Mouse (Mus musculus) kidney, adult 2 months (tissue): ENCODE data around the gene Stambp. TPM values are rescaled to one million over a fixed set of nuclear protein-coding genes. Genes with fewer than 3 reads are reported as not detected.

Experiments
- DNase-seq: peaks from one replicate; pipeline ENCODE4 v3.0.0; 2021
- H3K27ac ChIP-seq: fragments of 200-500 bp; 2 replicates; pipeline ENCODE4 v1.5.1; 2012; ENCODE audit warnings: low read depth, low read length, control low read depth, inconsistent platforms; ENCODE audit not compliant: insufficient read depth
- H3K27me3 ChIP-seq: fragments of 200-500 bp; replicated peaks from 2 replicates; pipeline ENCODE4 v1.6.1; 2012; ENCODE audit warnings: mild to moderate bottlenecking, moderate library complexity, low read length, inconsistent platforms; ENCODE audit not compliant: control insufficient read depth, insufficient read depth
- H3K36me3 ChIP-seq: fragments of 200-500 bp; 2 replicates; pipeline ENCODE4 v1.6.1; 2012; ENCODE audit warnings: mild to moderate bottlenecking, moderate library complexity, low read length, inconsistent platforms; ENCODE audit not compliant: control insufficient read depth, insufficient read depth
- H3K4me1 ChIP-seq: fragments of 200-500 bp; 2 replicates; pipeline ENCODE4 v1.6.1; 2011; ENCODE audit warnings: low read length; ENCODE audit not compliant: control insufficient read depth, insufficient read depth
- H3K4me3 ChIP-seq: fragments of 200-500 bp; 2 replicates; pipeline ENCODE4 v1.5.1; 2011; ENCODE audit warnings: mild to moderate bottlenecking, low read depth, low read length, control low read depth; ENCODE audit not compliant: insufficient read depth
- CTCF ChIP-seq: fragments of 200-500 bp; conservative IDR thresholded peaks from 2 replicates; pipeline ENCODE4 v1.5.1; 2011; ENCODE audit warnings: low read depth, mild to moderate bottlenecking, control low read depth, low read length, moderate library complexity, mixed read lengths; ENCODE audit not compliant: insufficient read depth, insufficient read length
- POLR2A ChIP-seq: fragments of 200-500 bp; IDR thresholded peaks from one replicate; pipeline ENCODE4 v1.6.1; 2011; ENCODE audit warnings: low read depth, low read length, control low read depth
- WGBS: fragments of 180-500 bp; shearing (Covaris S2); methylation state at CpG from one replicate; pipeline ENCODE4 v1.1.7; 2018; 5-methylcytosine and 5-hydroxymethylcytosine counted together
- polyA plus RNA-seq: library from polyadenylated mRNA; depleted of rRNA; stranded (reverse); fragments of >200 nt; gene quantifications from 2 replicates; pipeline ENCODE4 v1.2.3, GENCODE M21; 2012

Gene Stambp
- polyA plus RNA-seq, 1 experiment, result 13.9 TPM

- Histone ChIP-seq H3K27me3 (no peaks in the 10 kb centered on the region), H3K27ac (no peak overlapping the region), H3K4me1 (peaks cover 6% of the 10 kb centered on the region; the same call in 1 of the 2 replicates), H3K4me3 (no peak overlapping the region), H3K36me3 (no peaks in the 10 kb centered on the region)
- DNase-seq, result peak; percentile 10
- WGBS, result 55% methylated on average over 2 of the region's 2 CpGs
- TF ChIP-seq POLR2A (no peak), CTCF (peak; percentile 46; the same call in 1 of the 2 replicates)
Observed at GRCm38 (mm10) chr6:83510210-83510609, 62.3 kb downstream of the Stambp start.

- 34% methylated on average over 8 of the region's 8 CpGs for WGBS
- TF ChIP-seq POLR2A (no peak), CTCF (no peak)
- Histone ChIP-seq H3K4me1 (peaks cover 6% of the 10 kb centered on the region; the same call in 1 of the 2 replicates), H3K36me3 (no peaks in the 10 kb centered on the region), H3K4me3 (no peak overlapping the region), H3K27ac (no peak overlapping the region), H3K27me3 (no peaks in the 10 kb centered on the region)
- peak; percentile 8 for DNase-seq
Observed at GRCm38 (mm10) chr6:83509442-83509841, 63.1 kb downstream of the Stambp start.

- TF ChIP-seq CTCF (no peak), POLR2A (no peak)
- Histone ChIP-seq H3K36me3 (no peaks in the 10 kb centered on the region), H3K4me1 (peaks cover 14% of the 10 kb centered on the region), H3K27me3 (no peaks in the 10 kb centered on the region), H3K27ac (peak overlapping the region; percentile 73), H3K4me3 (peak overlapping the region; percentile 27)
- 13% methylated on average over 6 of the region's 6 CpGs for WGBS
- DNase-seq, result no peak
Observed at GRCm38 (mm10) chr6:83507168-83507546, 65.4 kb downstream of the Stambp start.

- peak within 1 kb of the TSS; percentile 90 for H3K27ac ChIP-seq
- TF ChIP-seq CTCF (no peak), POLR2A (peak; percentile 48)
- H3K36me3 ChIP-seq, result no peaks in the 10 kb centered on the region
- DNase-seq, result peak; percentile 98
- WGBS, result under 1% methylated on average over 54 of the region's 54 CpGs
- peaks cover 19% of the 10 kb centered on the region for H3K4me1 ChIP-seq
- no peaks in the 10 kb centered on the region for H3K27me3 ChIP-seq
- peak within 1 kb of the TSS; percentile 84 for H3K4me3 ChIP-seq
Observed at GRCm38 (mm10) chr6:83506258-83507167, 66.0 kb downstream of the Stambp start, which contains the start of gene Dguok. Gene Dguok, minus strand, starts transcription at chr6:83506969.

- H3K27me3 ChIP-seq, result no peaks in the 10 kb centered on the region
- no peak overlapping the region for H3K27ac ChIP-seq
- TF ChIP-seq CTCF, result no peak
- TF ChIP-seq POLR2A, result no peak
- DNase-seq, result no peak
- 84% methylated on average over 4 of the region's 4 CpGs for WGBS
- no peak overlapping the region for H3K4me3 ChIP-seq
- H3K4me1 ChIP-seq, result peaks cover 23% of the 10 kb centered on the region
- no peaks in the 10 kb centered on the region for H3K36me3 ChIP-seq
Observed at GRCm38 (mm10) chr6:83505554-83505953, 67.0 kb downstream of the Stambp start.

- H3K4me1 ChIP-seq, result peaks cover 23% of the 10 kb centered on the region
- 62% methylated on average over 3 of the region's 3 CpGs for WGBS
- TF ChIP-seq POLR2A (no peak), CTCF (no peak)
- H3K27me3 ChIP-seq, result no peaks in the 10 kb centered on the region
- no peak overlapping the region for H3K4me3 ChIP-seq
- no peaks in the 10 kb centered on the region for H3K36me3 ChIP-seq
- DNase-seq, result no peak
- no peak overlapping the region; the same call in 1 of the 2 replicates for H3K27ac ChIP-seq
Observed at GRCm38 (mm10) chr6:83503361-83503760, 69.2 kb downstream of the Stambp start.

- Histone ChIP-seq H3K27ac (peak overlapping the region; percentile 86), H3K4me3 (no peak overlapping the region)
- DNase-seq, result peak; percentile 33
Observed at GRCm38 (mm10) chr6:83502656-83503055, 69.9 kb downstream of the Stambp start.

More at GRCm38 (mm10) chr6:83502656-83503055, 69.9 kb downstream of the Stambp start:
- H3K27me3 ChIP-seq, result no peaks in the 10 kb centered on the region
- WGBS, result 73% methylated on average over 3 of the region's 3 CpGs
- no peak for TF ChIP-seq CTCF
- TF ChIP-seq POLR2A, result no peak
- no peaks in the 10 kb centered on the region for H3K36me3 ChIP-seq
- H3K4me1 ChIP-seq, result peaks cover 23% of the 10 kb centered on the region
